Mouse (Mus musculus): ENCODE results near the gene Gm4064. TPM values are rescaled to one million over a fixed set of nuclear protein-coding genes. Genes with fewer than 3 reads are reported as not detected.
"Not testable (repeated sequence)": the region's sequence is repeated elsewhere in the genome, so short reads cannot be mapped to it uniquely, and the experiment has no call there.

The Gm4064 gene
- not detected in 2 replicates for polyA plus RNA-seq (2015; fragmentation: Nextera tagmentation; extraction: Ambion mirVana)

DNA sequence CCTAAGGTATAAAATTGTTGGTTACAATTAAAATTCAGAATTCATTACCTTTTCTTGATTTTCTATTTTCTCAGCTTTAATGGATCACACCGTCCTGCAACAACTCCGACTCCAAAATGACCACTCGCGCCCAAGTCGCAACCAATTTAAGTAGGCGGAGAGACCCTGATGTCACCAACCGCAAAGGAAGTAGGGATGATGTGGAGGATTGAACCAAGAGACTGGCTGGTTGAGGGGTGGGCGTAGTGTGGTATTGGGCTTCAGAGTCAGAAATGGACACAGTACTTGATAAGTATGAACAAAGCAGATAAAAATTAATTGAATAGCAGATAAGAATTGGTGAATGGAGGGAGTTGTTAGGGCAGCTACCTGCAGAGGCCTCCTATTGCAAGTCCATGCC lies at the start of gene Gm4064:
TSS of gene Gm4064 (minus strand) at position 101 of the 400 bp plus-strand sequence.
- H3K9ac ChIP-seq; H3K36me3 ChIP-seq (replicated peaks); H3K27me3 ChIP-seq; H3K4me2 ChIP-seq; H3K27ac ChIP-seq (replicated peaks); ATAC-seq (ENCODE audit: insufficient read depth); H3K4me1 ChIP-seq (replicated peaks); H3K9me3 ChIP-seq (replicated peaks); H3K4me3 ChIP-seq (replicated peaks): not testable (repeated sequence)
- no CpG with 5 or more reads among the region's 8 CpGs for WGBS (ENCODE audit: insufficient replicate concordance)

DNA sequence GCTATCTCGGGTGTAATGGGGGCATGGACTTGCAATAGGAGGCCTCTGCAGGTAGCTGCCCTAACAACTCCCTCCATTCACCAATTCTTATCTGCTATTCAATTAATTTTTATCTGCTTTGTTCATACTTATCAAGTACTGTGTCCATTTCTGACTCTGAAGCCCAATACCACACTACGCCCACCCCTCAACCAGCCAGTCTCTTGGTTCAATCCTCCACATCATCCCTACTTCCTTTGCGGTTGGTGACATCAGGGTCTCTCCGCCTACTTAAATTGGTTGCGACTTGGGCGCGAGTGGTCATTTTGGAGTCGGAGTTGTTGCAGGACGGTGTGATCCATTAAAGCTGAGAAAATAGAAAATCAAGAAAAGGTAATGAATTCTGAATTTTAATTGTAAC lies 34.4 kb upstream of the Gm4064 start, which contains the start of the genes Rbmy and Gm10256:
TSS of gene Rbmy (plus strand) at position 301 of the 400 bp plus-strand sequence.
TSS of gene Gm10256 (plus strand) at position 320 of the 400 bp plus-strand sequence.
- ATAC-seq (ENCODE audit: insufficient read depth); H3K4me1 ChIP-seq (replicated peaks); H3K36me3 ChIP-seq (replicated peaks); H3K9ac ChIP-seq; H3K4me2 ChIP-seq; H3K4me3 ChIP-seq (replicated peaks); H3K9me3 ChIP-seq (replicated peaks); H3K27me3 ChIP-seq; H3K27ac ChIP-seq (replicated peaks): not testable (repeated sequence)
- no CpG with 5 or more reads among the region's 9 CpGs for WGBS (ENCODE audit: insufficient replicate concordance)

Other genes with a start within 250 kb of the Gm4064 start
- gene H2al2c, start 197.1 kb downstream of the Gm4064 start, polyA plus RNA-seq (2015; fragmentation: Nextera tagmentation; extraction: Ambion mirVana), result not detected in 2 replicates
- gene Sry, start 132.5 kb downstream of the Gm4064 start, polyA plus RNA-seq (2015; fragmentation: Nextera tagmentation; extraction: Ambion mirVana), result not detected in 2 replicates
- not detected in 2 replicates for gene H2al2b, start 75.5 kb downstream of the Gm4064 start, polyA plus RNA-seq (2015; fragmentation: Nextera tagmentation; extraction: Ambion mirVana)
- not detected in 2 replicates for gene Rbmy, start 34.5 kb upstream of the Gm4064 start, polyA plus RNA-seq (2015; fragmentation: Nextera tagmentation; extraction: Ambion mirVana)
- gene Gm10256, start 34.5 kb upstream of the Gm4064 start, polyA plus RNA-seq (2015; fragmentation: Nextera tagmentation; extraction: Ambion mirVana), result not detected in 2 replicates
- not detected in 2 replicates for gene Gm10352, start 104.8 kb upstream of the Gm4064 start, polyA plus RNA-seq (2015; fragmentation: Nextera tagmentation; extraction: Ambion mirVana)
- gene Gm29289, start 136.4 kb upstream of the Gm4064 start, polyA plus RNA-seq (2015; fragmentation: Nextera tagmentation; extraction: Ambion mirVana), result not detected in 2 replicates